Mouse (Mus musculus) lung, postnatal 0 days (tissue): ENCODE measurements around the gene Mrpl21.

Experiments
- CTCF ChIP-seq: IDR thresholded peaks from 2 replicates; pipeline ENCODE4 v1.5.1; 2016; ENCODE audit warnings: antibody characterized with exemption, mild to moderate bottlenecking
- EP300 ChIP-seq: IDR thresholded peaks from 2 replicates; pipeline ENCODE4 v1.6.1; 2016; ENCODE audit warnings: antibody characterized with exemption, mild to moderate bottlenecking, control low read depth

- no peak for TF ChIP-seq CTCF
- TF ChIP-seq EP300, result no peak
These were observed 53.2 kb downstream of the Mrpl21 start for GRCm38 (mm10) chr19:3335917-3336316.
